Mouse (Mus musculus): ENCODE results near the gene Spint2. TPM values are rescaled to one million over a fixed set of nuclear protein-coding genes. Genes with fewer than 3 reads are reported as not detected.

The Spint2 gene
- polyA plus RNA-seq, 1 experiment: 146 TPM

DNA sequence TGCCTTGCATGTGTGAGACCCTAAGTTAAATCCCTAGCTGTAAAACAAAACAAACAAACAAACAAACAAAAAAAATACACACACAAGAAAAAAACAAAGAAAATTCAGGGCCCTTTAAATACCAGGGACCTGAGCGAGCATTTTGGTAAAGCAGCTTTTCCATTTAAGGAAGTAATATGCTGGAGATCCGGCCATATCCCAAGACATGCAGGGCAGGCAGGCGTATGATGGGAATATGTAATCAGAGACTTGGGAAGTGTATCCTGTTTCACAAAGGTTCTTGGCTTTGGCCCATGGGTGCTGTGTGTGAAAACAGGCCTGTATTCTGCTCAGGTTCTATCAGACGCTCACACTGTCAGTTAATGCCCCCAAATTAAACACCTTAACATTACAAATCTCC, 4.2 kb downstream of the Spint2 start:
- TF ChIP-seq CTCF (IDR thresholded peaks at IDR 0.05; ENCODE audit: control insufficient read depth, insufficient read depth, insufficient replicate concordance, low read depth, low read length) (no peak), POLR2A (IDR thresholded peaks at IDR 0.05; ENCODE audit: control insufficient read depth, low read depth, low read length) (no peak)
- no peak overlapping the region for H3K27ac ChIP-seq (ENCODE audit: control insufficient read depth, insufficient read depth, low read depth, low read length)

DNA sequence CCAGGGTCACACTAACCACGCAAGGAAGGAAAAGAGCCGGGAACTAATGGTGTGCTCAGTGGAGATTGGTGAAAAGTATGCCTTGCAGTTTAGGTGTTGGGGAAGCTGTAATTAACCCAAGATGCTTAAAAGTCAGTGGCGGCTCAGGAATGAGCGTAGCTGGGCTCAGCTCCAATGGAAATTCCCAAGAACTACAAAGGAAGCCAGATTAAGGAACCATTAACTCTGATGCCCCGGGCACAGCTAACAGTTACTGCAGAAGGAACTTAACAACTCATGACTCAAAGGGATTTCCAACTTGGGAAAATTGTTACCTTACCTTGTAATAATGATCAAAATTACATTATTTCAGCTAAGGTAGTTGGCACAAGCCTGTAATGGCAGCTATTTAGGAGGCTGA, 5.0 kb downstream of the Spint2 start:
- TF ChIP-seq CTCF (IDR thresholded peaks at IDR 0.05; ENCODE audit: control insufficient read depth, insufficient read depth, insufficient replicate concordance, low read depth, low read length) (no peak), POLR2A (IDR thresholded peaks at IDR 0.05; ENCODE audit: control insufficient read depth, low read depth, low read length) (no peak)
- H3K27ac ChIP-seq (ENCODE audit: control insufficient read depth, insufficient read depth, low read depth, low read length): no peak overlapping the region
- no peak overlapping the region for H3K4me3 ChIP-seq (ENCODE audit: control insufficient read depth, low read depth, low read length)
- no peaks in the 10 kb centered on the region for H3K27me3 ChIP-seq (ENCODE audit: control insufficient read depth, insufficient read depth, low read length)
- peaks cover 9% of the 10 kb centered on the region for H3K4me1 ChIP-seq (ENCODE audit: control insufficient read depth, insufficient read depth, low read length)
- H3K36me3 ChIP-seq (ENCODE audit: control insufficient read depth, insufficient read depth, low read length): no peaks in the 10 kb centered on the region; the same call in 1 of the 2 replicates

More for the DNA sequence above, 4.2 kb downstream of the Spint2 start:
- no peaks in the 10 kb centered on the region for H3K27me3 ChIP-seq (ENCODE audit: control insufficient read depth, insufficient read depth, low read length)
- H3K4me3 ChIP-seq (ENCODE audit: control insufficient read depth, low read depth, low read length): no peak overlapping the region
- no peaks in the 10 kb centered on the region for H3K36me3 ChIP-seq (ENCODE audit: control insufficient read depth, insufficient read depth, low read length)
- H3K4me1 ChIP-seq (ENCODE audit: control insufficient read depth, insufficient read depth, low read length): peaks cover 9% of the 10 kb centered on the region

DNA sequence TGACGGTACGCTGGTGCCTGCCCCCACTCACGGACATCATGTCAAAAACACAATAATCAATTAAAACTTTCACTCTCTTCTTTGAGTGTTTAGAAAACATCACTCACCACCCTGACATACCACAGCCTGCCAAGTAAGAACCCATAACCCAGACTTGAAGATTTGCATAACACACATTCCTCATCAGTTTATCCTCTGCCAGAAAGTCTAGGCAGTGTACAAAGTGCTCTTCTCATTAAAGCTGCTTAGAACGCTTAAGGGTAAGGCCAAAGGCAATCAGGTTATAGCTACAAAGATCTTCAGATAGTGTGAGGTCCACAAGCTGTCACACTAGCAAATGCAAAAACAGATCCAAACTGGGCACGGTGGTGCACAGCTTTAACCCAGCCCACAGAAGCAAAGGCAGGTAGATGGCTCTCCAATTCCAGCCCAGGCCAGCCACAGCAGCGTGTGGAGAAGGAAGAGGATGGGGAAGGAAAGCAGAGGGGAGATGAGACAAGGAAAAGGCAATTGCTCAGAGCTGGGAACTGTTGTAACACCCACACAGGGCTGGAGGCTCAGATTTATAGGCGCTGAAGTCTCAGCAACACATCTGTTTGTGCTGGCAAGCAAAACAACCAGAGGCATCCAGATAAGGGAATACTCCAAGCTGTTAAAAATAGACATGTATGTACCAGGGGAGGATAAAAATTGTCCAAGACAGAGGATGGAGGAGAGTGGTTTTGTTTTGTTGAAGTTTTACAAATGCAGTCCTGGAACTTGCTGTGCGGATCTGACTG, 9.8 kb downstream of the Spint2 start:
- Histone ChIP-seq H3K27me3 (ENCODE audit: control insufficient read depth, insufficient read depth, low read length) (no peaks in the 10 kb centered on the region), H3K4me3 (ENCODE audit: control insufficient read depth, low read depth, low read length) (no peak overlapping the region), H3K36me3 (ENCODE audit: control insufficient read depth, insufficient read depth, low read length) (no peaks in the 10 kb centered on the region; the same call in none of the 2 replicates), H3K27ac (ENCODE audit: control insufficient read depth, insufficient read depth, low read depth, low read length) (no peak overlapping the region), H3K4me1 (ENCODE audit: control insufficient read depth, insufficient read depth, low read length) (peaks cover 4% of the 10 kb centered on the region)
- TF ChIP-seq POLR2A (IDR thresholded peaks at IDR 0.05; ENCODE audit: control insufficient read depth, low read depth, low read length) (no peak), CTCF (IDR thresholded peaks at IDR 0.05; ENCODE audit: control insufficient read depth, insufficient read depth, insufficient replicate concordance, low read depth, low read length) (no peak)

GRCm38 (mm10) chr7:29270445-29270844, 11.3 kb downstream of the Spint2 start:
- no peak for TF ChIP-seq POLR2A (IDR thresholded peaks at IDR 0.05; ENCODE audit: control insufficient read depth, low read depth, low read length)
- TF ChIP-seq CTCF (IDR thresholded peaks at IDR 0.05; ENCODE audit: control insufficient read depth, insufficient read depth, insufficient replicate concordance, low read depth, low read length): no peak
- peaks cover 4% of the 10 kb centered on the region for H3K4me1 ChIP-seq (ENCODE audit: control insufficient read depth, insufficient read depth, low read length)
- H3K4me3 ChIP-seq (ENCODE audit: control insufficient read depth, low read depth, low read length): no peak overlapping the region
- H3K36me3 ChIP-seq (ENCODE audit: control insufficient read depth, insufficient read depth, low read length): no peaks in the 10 kb centered on the region; the same call in none of the 2 replicates
- H3K27ac ChIP-seq (ENCODE audit: control insufficient read depth, insufficient read depth, low read depth, low read length): no peak overlapping the region
- H3K27me3 ChIP-seq (ENCODE audit: control insufficient read depth, insufficient read depth, low read length): no peaks in the 10 kb centered on the region

DNA sequence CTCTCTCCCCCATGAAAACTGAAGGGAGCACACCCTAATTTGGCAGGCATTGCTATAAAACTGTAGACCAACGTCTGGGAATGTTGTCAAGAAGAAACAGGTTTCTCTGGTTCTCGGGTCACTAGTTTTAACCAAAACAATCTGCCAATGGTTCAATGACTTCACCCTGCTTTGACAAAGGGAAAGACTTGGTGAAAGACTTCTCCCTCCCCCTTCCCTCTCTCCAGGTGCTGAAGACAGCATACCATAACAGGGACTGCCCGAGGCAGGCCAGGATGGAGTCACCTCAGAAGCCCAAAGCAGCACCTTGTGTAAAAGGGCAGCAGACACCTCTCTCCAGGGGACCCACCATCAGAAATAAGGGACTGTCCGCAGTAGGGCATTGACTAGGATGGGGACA, 14.8 kb downstream of the Spint2 start:
- Histone ChIP-seq H3K27me3 (ENCODE audit: control insufficient read depth, insufficient read depth, low read length) (no peaks in the 10 kb centered on the region), H3K4me3 (ENCODE audit: control insufficient read depth, low read depth, low read length) (no peak overlapping the region), H3K4me1 (ENCODE audit: control insufficient read depth, insufficient read depth, low read length) (peaks cover 3% of the 10 kb centered on the region), H3K27ac (ENCODE audit: control insufficient read depth, insufficient read depth, low read depth, low read length) (no peak overlapping the region), H3K36me3 (ENCODE audit: control insufficient read depth, insufficient read depth, low read length) (no peaks in the 10 kb centered on the region; the same call in none of the 2 replicates)
- TF ChIP-seq POLR2A (IDR thresholded peaks at IDR 0.05; ENCODE audit: control insufficient read depth, low read depth, low read length) (no peak), CTCF (IDR thresholded peaks at IDR 0.05; ENCODE audit: control insufficient read depth, insufficient read depth, insufficient replicate concordance, low read depth, low read length) (no peak)

GRCm38 (mm10) chr7:29265636-29266035, 16.1 kb downstream of the Spint2 start:
- no peak for TF ChIP-seq POLR2A (IDR thresholded peaks at IDR 0.05; ENCODE audit: control insufficient read depth, low read depth, low read length)
- TF ChIP-seq CTCF (IDR thresholded peaks at IDR 0.05; ENCODE audit: control insufficient read depth, insufficient read depth, insufficient replicate concordance, low read depth, low read length): no peak
- Histone ChIP-seq H3K4me3 (ENCODE audit: control insufficient read depth, low read depth, low read length) (no peak overlapping the region), H3K27ac (ENCODE audit: control insufficient read depth, insufficient read depth, low read depth, low read length) (no peak overlapping the region), H3K27me3 (ENCODE audit: control insufficient read depth, insufficient read depth, low read length) (no peaks in the 10 kb centered on the region), H3K4me1 (ENCODE audit: control insufficient read depth, insufficient read depth, low read length) (no peaks in the 10 kb centered on the region), H3K36me3 (ENCODE audit: control insufficient read depth, insufficient read depth, low read length) (no peaks in the 10 kb centered on the region)

GRCm38 (mm10) chr7:29263831-29264230, 17.9 kb downstream of the Spint2 start:
- Histone ChIP-seq H3K27me3 (ENCODE audit: control insufficient read depth, insufficient read depth, low read length) (no peaks in the 10 kb centered on the region), H3K36me3 (ENCODE audit: control insufficient read depth, insufficient read depth, low read length) (no peaks in the 10 kb centered on the region), H3K4me3 (ENCODE audit: control insufficient read depth, low read depth, low read length) (no peak overlapping the region), H3K27ac (ENCODE audit: control insufficient read depth, insufficient read depth, low read depth, low read length) (no peak overlapping the region), H3K4me1 (ENCODE audit: control insufficient read depth, insufficient read depth, low read length) (no peaks in the 10 kb centered on the region)
- TF ChIP-seq CTCF (IDR thresholded peaks at IDR 0.05; ENCODE audit: control insufficient read depth, insufficient read depth, insufficient replicate concordance, low read depth, low read length) (no peak), POLR2A (IDR thresholded peaks at IDR 0.05; ENCODE audit: control insufficient read depth, low read depth, low read length) (no peak)

Data from testis, adult 2 months (tissue).